Mouse (Mus musculus) adipocyte (in vitro differentiated cells): ENCODE results near the gene Anapc11.

Experiments
- DNase-seq: peaks from one replicate; pipeline ENCODE4 v3.0.0-alpha.2; 2016; ENCODE audit warnings: low spot score

The Anapc11 gene

DNA sequence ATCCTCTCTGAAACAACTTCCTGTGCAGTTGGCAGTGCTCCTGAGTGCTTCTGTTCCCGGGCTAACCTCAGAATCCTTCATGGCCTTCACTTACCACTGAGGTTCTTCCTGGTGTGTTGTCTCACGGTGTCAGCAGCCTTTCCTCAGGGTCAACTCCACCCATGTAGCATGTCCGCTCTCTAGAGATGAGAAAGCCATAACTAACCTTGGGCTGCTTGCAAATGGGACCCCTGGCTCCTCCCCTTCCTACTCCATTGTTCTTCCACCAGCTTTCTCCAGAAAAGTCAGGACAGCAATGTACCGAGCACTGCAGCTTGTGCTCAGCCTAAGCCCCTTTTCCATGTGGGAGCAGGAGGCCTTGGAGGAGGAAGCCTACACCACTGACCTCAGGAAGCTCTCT, 8.5 kb downstream of the Anapc11 start:
- DNase-seq, result no peak

DNA sequence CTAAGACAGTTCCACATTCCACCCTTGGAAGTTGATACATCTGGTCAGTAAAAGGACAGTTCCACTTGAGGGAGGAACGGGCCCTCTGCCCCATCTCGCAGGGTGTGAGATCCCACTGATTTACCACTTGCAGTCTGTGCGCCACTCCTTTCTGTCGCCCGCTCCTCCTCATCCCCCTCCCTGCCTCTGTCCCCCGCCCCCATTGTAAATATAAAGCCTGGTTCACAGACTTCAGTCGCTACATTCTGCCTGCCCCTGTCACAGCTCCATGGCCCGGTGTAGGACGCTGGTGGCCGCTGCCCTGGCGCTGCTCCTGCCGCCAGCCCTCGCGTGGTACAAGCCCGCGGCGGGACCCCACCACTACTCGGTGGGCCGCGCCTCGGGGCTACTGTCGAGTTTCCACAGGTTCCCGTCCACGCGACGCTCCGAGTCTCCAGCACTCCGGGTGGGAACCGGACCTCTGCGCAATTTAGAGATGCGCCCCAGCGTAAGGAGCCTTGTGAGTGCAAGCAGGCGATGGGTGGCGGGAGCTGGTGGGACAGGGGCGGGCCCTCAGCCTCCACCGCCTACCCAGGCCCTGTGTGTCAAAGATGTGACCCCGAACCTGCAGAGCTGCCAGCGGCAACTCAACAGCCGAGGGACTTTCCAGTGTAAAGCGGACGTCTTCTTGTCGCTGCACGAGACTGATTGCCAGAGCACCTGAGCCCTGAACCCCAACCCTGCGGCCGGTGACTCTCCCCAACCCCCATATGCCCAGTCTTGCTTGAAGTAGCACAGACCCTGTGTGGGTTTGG, 10.2 kb downstream of the Anapc11 start, which contains the start of gene Npb:
Npb (plus strand) TSS at position 237 of the 794 bp plus-strand sequence.
- DNase-seq, result no peak

DNA sequence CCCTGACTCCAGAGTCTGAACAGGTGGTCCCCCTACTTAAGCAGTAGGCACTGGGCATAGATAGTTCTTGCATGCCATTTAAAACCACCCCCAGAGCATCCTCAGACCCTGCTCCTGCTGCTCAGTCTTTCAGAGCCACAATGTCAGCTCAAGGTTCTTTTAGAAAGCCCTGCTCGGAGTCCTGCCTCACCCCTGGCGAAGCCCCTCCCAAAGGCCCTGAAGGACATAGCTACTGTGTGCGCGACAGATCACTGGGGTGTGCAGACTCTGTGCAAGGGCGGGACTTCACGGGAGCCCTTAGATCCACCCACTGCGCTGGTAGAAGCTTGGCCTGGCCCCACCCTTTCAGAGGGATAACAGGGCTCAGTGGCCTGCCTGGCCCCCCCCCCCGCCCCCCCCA, 11.0 kb downstream of the Anapc11 start:
- no peak for DNase-seq

DNA sequence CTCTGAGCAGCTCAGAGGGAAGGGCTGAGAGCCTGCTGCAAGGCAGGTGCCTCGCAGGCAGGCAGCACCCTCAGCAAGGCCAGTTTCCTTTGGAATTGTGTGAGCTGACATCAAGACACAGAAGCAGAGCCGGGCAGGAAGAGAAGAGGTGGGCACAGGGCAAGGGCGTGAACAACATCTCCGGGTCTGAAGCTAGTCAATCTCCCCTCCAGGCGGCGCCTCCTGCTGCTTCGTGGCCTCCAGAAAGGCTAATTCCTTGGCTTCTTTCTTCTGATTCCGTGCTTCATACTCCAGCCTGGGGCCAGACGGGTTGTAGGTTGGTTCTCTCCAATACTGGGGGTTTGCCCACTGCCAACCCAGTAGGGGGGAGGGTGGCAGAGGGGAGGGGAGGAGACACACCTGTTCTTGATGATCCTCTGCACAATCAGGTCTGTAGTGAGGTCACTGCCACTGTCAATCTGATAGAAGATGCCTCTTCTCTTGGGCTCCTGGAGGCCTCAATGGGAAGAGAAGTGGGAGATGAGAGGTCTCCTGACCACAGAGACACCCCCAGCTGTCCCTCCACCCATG, 12.3 kb downstream of the Anapc11 start:
- DNase-seq, result no peak

- DNase-seq, result peak; percentile 45
These were observed 14.5 kb downstream of the Anapc11 start for GRCm38 (mm10) chr11:120612763-120613162.

DNA sequence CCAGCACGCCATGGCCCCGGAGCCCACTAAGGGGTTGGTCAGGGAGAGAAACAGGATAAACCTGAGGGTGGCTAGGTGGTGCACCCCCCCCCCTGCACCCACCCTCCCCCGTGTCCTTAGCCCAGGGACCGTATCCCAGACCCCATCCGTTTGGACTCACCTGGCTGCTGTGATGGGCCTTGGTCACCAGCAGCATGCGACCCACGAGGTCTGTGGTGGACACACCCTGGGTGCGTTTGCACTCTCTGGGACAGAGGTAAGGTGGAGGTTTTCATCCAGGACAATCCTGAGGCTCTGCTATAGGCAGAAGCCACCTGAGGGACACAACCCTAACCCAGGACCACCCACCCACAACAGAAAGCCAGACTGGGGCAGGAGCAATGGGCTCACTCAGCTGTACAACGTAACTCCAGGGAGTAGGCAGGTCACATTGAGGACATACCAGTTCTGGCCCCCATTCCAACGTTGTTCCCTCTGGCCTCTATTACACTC, 15.3 kb downstream of the Anapc11 start:
- DNase-seq, result no peak

- DNase-seq, result no peak
These were observed 15.8 kb downstream of the Anapc11 start for GRCm38 (mm10) chr11:120613976-120614375.

DNA sequence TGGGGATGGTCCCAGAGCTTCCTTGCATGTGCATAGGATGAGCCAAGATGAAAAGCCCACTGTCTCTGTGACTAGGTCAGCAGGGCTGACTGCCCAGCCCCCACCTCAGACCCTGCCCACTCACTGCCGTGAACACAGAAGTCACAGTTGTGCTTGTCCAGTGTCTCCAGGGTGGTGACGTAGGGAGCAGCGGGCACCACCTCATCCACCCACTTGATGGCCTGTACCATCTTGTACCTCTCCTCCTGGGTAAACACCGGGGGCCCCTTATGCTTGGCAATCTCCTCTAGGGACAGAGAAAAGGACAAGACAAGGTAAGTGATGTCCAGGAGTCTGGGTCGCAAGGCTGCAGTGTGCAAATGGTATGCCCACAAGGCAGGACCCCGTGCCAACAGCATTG, 16.9 kb downstream of the Anapc11 start:
- no peak for DNase-seq

- DNase-seq, result no peak
These were observed 17.5 kb downstream of the Anapc11 start for GRCm38 (mm10) chr11:120615606-120616203.

GRCm38 (mm10) chr11:120616617-120617294, 18.5 kb downstream of the Anapc11 start:
- no peak for DNase-seq

DNA sequence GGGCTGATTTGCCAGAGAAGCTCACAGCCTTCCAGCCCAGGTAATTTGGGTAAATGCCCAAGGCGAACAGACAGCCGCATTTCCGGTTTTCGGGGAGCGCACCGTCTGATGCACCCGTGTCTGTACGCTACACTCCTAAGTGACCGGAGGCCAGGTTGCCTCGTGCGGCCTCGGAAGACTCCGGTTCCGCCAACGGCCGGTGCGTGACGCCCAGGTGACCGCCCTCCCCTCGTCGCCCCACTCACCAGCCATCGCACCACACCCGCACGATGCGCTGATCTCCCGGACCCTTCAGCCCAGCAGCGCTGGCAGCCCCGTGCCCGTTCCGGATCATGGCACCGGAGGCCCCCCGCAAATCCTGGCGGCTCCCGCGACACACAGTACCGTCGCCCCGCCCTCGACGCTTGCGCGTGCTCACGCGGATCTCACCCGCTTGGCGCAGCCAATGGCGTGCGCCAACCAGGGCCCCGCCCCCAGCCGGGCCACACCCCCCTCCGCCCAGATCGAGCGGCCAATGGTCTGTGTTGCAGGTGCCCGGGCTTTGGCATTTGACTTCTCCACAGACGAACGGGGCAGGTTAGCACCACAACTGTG, 19.4 kb downstream of the Anapc11 start, which contains the start of gene Pcyt2:
Pcyt2 (minus strand) TSS at position 418 of the 594 bp plus-strand sequence.
- peak; percentile 85 for DNase-seq

- no peak for DNase-seq
These were observed 20.7 kb downstream of the Anapc11 start for GRCm38 (mm10) chr11:120618619-120619535.

DNA sequence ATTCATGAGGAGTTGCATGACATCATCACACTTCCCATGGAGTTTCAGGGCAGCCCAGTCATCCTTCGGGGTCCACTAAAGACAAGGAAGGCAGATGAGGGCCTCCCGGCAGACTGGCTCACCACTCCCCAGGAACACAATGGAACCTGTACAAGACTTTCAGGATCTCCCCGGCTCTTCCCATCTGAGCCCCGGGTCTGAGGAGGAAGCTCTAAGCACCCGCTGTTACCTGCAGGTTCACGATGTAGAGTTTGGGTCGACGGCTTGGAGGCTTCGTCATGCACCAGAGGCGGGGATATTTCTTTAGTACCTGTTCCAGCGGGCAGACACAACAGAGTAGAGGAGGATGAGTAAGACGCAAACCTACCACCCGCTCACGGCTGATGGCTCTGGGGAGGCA, 22.0 kb downstream of the Anapc11 start:
- no peak for DNase-seq

- DNase-seq, result no peak
These were observed 24.6 kb downstream of the Anapc11 start for GRCm38 (mm10) chr11:120622805-120623204.

GRCm38 (mm10) chr11:120623961-120624679, 25.9 kb downstream of the Anapc11 start:
- DNase-seq, result peak; percentile 79

GRCm38 (mm10) chr11:120624680-120625111, 26.5 kb downstream of the Anapc11 start:
- DNase-seq, result peak; percentile 87

DNA sequence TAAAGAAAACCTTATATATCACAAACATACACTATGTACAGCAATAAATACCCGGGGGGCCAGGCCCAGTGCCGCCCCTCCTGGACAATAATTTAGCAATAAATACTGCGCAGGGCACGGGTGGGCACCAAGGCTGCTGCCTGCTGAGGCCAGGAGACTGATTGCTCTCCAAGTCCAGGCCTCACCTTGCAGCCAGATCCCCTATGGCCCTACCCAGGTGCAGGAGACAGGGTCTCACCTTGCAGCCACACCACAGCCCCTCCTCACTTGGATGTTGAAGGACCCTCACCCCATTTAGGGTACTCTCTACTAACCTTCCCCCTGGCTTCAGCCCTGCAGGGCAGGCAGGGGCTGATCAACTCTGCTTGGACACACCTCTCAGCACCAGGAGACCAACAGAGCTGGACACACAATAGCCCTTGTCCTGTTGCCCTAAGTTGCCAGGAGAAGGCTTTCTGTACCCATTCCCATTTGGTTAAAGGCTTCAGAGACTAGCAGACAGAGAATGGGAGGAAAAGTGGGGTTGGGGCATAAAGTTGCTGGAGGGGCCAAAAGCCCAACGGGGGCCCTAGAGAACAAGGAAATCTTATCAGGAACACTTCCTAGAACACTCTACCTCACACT, 27.0 kb downstream of the Anapc11 start, which contains the start of gene Sirt7:
Sirt7 (minus strand) TSS at position 89 of the 624 bp plus-strand sequence.
- peak; percentile 52 for DNase-seq

DNA sequence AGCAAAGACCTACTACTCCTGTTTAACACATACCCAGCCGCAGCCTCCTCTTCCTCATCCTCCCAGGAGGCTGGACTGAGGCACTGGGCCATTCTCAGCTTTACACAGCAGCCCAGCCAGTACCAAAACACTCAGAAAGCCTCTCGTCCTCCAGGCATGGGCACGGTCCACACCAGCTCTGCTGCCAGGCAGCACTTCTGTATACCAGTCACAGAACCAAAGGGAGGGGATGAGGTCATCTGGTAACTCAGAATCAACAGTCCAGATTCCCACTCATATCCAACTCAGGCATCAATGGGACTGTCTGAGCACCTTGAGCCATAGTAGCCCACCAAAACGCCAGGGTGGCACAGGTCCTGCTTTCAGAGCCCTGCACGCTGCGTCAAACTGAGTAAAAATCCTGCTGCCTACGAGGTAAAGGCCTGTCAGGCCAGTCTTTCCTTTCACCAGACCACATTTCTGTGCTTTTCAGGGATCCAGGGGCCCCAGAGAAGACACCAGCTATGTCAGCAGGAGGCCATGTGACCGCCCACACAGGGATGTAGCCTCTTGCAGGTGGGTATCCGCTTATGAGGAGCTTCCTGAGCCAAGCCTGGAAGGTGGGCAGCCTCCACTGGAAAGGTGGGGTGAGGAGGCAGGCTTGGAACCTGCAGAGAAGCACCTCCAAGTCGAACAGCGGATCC, 28.7 kb downstream of the Anapc11 start:
- no peak for DNase-seq
